Mouse (Mus musculus) intestine, postnatal 0 days (tissue): ENCODE data around the gene Muc1. TPM values are rescaled to one million over a fixed set of nuclear protein-coding genes. Genes with fewer than 3 reads are reported as not detected.
A peak's percentile ranks its signal among the peaks of the same experiment; 100 is the strongest.

Source experiments
- ATAC-seq: fragments of 200-750 bp; cut with Nextera tagmentation; 2 replicates; pipeline ENCODE4 v1.8.0; 2017; ENCODE audit warnings: mild to moderate bottlenecking, moderate TSS enrichment, moderate library complexity
- H3K27ac ChIP-seq: fragments of 300-500 bp; sonication (generic); 2 replicates; pipeline ENCODE4 v1.5.1; 2014; ENCODE audit warnings: mild to moderate bottlenecking, low read depth, low read length, moderate library complexity
- H3K27me3 ChIP-seq: fragments of 300-500 bp; sonication (generic); replicated peaks from 2 replicates; pipeline ENCODE4 v1.6.1; 2014; ENCODE audit warnings: low read length, mixed read lengths; ENCODE audit not compliant: control insufficient read depth, insufficient read depth
- H3K36me3 ChIP-seq: fragments of 300-500 bp; sonication (generic); 2 replicates; pipeline ENCODE4 v1.6.1; 2014; ENCODE audit warnings: mild to moderate bottlenecking, moderate library complexity; ENCODE audit not compliant: control insufficient read depth, insufficient read depth
- H3K4me1 ChIP-seq: fragments of 300-500 bp; sonication (generic); replicated peaks from 2 replicates; pipeline ENCODE4 v1.6.1; 2014; ENCODE audit warnings: antibody characterized with exemption, low read length, mixed read lengths; ENCODE audit not compliant: control insufficient read depth, insufficient read depth
- H3K4me2 ChIP-seq: fragments of 300-500 bp; sonication (generic); replicated peaks from 2 replicates; pipeline ENCODE4 v1.6.1; 2014; ENCODE audit warnings: low read depth, mild to moderate bottlenecking, moderate library complexity
- H3K4me3 ChIP-seq: fragments of 300-500 bp; sonication (generic); 2 replicates; pipeline ENCODE4 v1.5.1; 2014; ENCODE audit warnings: low read depth, low read length
- H3K9ac ChIP-seq: fragments of 300-500 bp; sonication (generic); 2 replicates; pipeline ENCODE4 v1.6.1; 2014; ENCODE audit warnings: mild to moderate bottlenecking, low read depth, low read length
- H3K9me3 ChIP-seq: fragments of 300-500 bp; sonication (generic); 2 replicates; pipeline ENCODE4 v1.6.1; 2016; ENCODE audit warnings: mixed run types; ENCODE audit not compliant: control insufficient read depth
- CTCF ChIP-seq: sonication (generic); IDR thresholded peaks from 2 replicates; pipeline ENCODE4 v1.5.1; 2016; ENCODE audit warnings: low read depth, mild to moderate bottlenecking, control low read depth, antibody characterized with exemption, moderate library complexity
- WGBS: fragments of 180-500 bp; shearing (Covaris S2); extraction: QIAGEN DNeasy Blood & Tissue Kit; methylation state at CpG from one replicate; pipeline ENCODE4 v1.1.7; 2014; 5-methylcytosine and 5-hydroxymethylcytosine counted together
- polyA plus RNA-seq: library from polyadenylated mRNA; unstranded; fragments of >200 nt; fragmentation: Nextera tagmentation; extraction: Ambion mirVana; gene quantifications from 2 replicates; pipeline ENCODE4 v1.2.1, GENCODE M21; 2015

Muc1 gene
- polyA plus RNA-seq, 1 experiment from 2014 or later = 3.5 TPM

GRCm38 (mm10) chr3:89225321-89225815 is 3.5 kb upstream of the Muc1 start:
- no peaks in the 10 kb centered on the region; the same call in 1 of the 2 replicates for H3K36me3 ChIP-seq
- no peak overlapping the region for H3K4me3 ChIP-seq
- WGBS = 67% methylated on average over 12 of the region's 12 CpGs
- H3K4me2 ChIP-seq = no peak overlapping the region
- TF ChIP-seq CTCF = no peak
- no peaks in the 10 kb centered on the region for H3K9me3 ChIP-seq
- ATAC-seq = no peak
- H3K27me3 ChIP-seq = no peaks in the 10 kb centered on the region
- peaks cover 4% of the 10 kb centered on the region; the same call in 1 of the 2 replicates for H3K4me1 ChIP-seq
- no peak overlapping the region for H3K9ac ChIP-seq
- no peak overlapping the region for H3K27ac ChIP-seq

GRCm38 (mm10) chr3:89225918-89226317 is 2.9 kb upstream of the Muc1 start:
- no peak for ATAC-seq
- H3K36me3 ChIP-seq = no peaks in the 10 kb centered on the region; the same call in 1 of the 2 replicates
- no peaks in the 10 kb centered on the region for H3K9me3 ChIP-seq
- no peak overlapping the region for H3K4me2 ChIP-seq
- H3K9ac ChIP-seq = no peak overlapping the region
- no peak for TF ChIP-seq CTCF
- H3K27ac ChIP-seq = no peak overlapping the region
- no peak overlapping the region for H3K4me3 ChIP-seq
- WGBS = 73% methylated on average over 4 of the region's 4 CpGs
- H3K27me3 ChIP-seq = no peaks in the 10 kb centered on the region
- peaks cover 4% of the 10 kb centered on the region; the same call in 1 of the 2 replicates for H3K4me1 ChIP-seq

- H3K4me3 ChIP-seq = no peak overlapping the region
- H3K36me3 ChIP-seq = no peaks in the 10 kb centered on the region; the same call in 1 of the 2 replicates
- H3K9me3 ChIP-seq = no peaks in the 10 kb centered on the region
- WGBS = 55% methylated on average over 11 of the region's 11 CpGs
- no peak overlapping the region for H3K27ac ChIP-seq
- H3K27me3 ChIP-seq = no peaks in the 10 kb centered on the region
- H3K4me2 ChIP-seq = peak overlapping the region; percentile 65; the same call in 1 of the 2 replicates
- ATAC-seq = no peak
- no peak for TF ChIP-seq CTCF
- peaks cover 4% of the 10 kb centered on the region; the same call in 1 of the 2 replicates for H3K4me1 ChIP-seq
- no peak overlapping the region for H3K9ac ChIP-seq
Observed at GRCm38 (mm10) chr3:89226361-89226760, 2.5 kb upstream of the Muc1 start.

GRCm38 (mm10) chr3:89226900-89227299 is 2.0 kb upstream of the Muc1 start, which contains the start of gene Mtx1:
Mtx1 (minus strand) TSS chr3:89227088.
- H3K4me2 ChIP-seq = peak within 1 kb of the TSS; percentile 65
- H3K4me3 ChIP-seq = peak within 1 kb of the TSS; percentile 40
- no peak for TF ChIP-seq CTCF
- H3K36me3 ChIP-seq = no peaks in the 10 kb centered on the region; the same call in 1 of the 2 replicates
- H3K9ac ChIP-seq = peak within 1 kb of the TSS; percentile 11; the same call in 1 of the 2 replicates
- WGBS = 13% methylated on average over 21 of the region's 21 CpGs
- ATAC-seq = peak; percentile 1; the same call in 1 of the 2 replicates
- no peaks in the 10 kb centered on the region for H3K27me3 ChIP-seq
- peaks cover 4% of the 10 kb centered on the region; the same call in 1 of the 2 replicates for H3K4me1 ChIP-seq
- no peaks in the 10 kb centered on the region for H3K9me3 ChIP-seq
- peak within 1 kb of the TSS; percentile 17; the same call in 1 of the 2 replicates for H3K27ac ChIP-seq

GRCm38 (mm10) chr3:89227307-89228179 is 1.3 kb upstream of the Muc1 start:
- no peak for TF ChIP-seq CTCF
- peak; percentile 39 for ATAC-seq
- no peaks in the 10 kb centered on the region for H3K9me3 ChIP-seq
- H3K27ac ChIP-seq = peak overlapping the region; percentile 17; the same call in 1 of the 2 replicates
- H3K27me3 ChIP-seq = no peaks in the 10 kb centered on the region
- H3K4me2 ChIP-seq = peak overlapping the region; percentile 65
- peaks cover 4% of the 10 kb centered on the region; the same call in 1 of the 2 replicates for H3K4me1 ChIP-seq
- peak overlapping the region; percentile 11; the same call in 1 of the 2 replicates for H3K9ac ChIP-seq
- WGBS = 7% methylated on average over 41 of the region's 41 CpGs
- no peaks in the 10 kb centered on the region; the same call in 1 of the 2 replicates for H3K36me3 ChIP-seq
- H3K4me3 ChIP-seq = peak overlapping the region; percentile 40

- H3K27ac ChIP-seq = peak overlapping the region; percentile 17; the same call in 1 of the 2 replicates
- under 1% methylated on average over 20 of the region's 20 CpGs for WGBS
Observed at GRCm38 (mm10) chr3:89228180-89228549, 692 bp upstream of the Muc1 start.

More at GRCm38 (mm10) chr3:89228180-89228549, 692 bp upstream of the Muc1 start:
- peak; percentile 97 for TF ChIP-seq CTCF
- H3K36me3 ChIP-seq = no peaks in the 10 kb centered on the region
- ATAC-seq = peak; percentile 73
- no peaks in the 10 kb centered on the region for H3K27me3 ChIP-seq
- H3K4me2 ChIP-seq = peak overlapping the region; percentile 65
- H3K4me1 ChIP-seq = peaks cover 4% of the 10 kb centered on the region; the same call in 1 of the 2 replicates
- H3K9ac ChIP-seq = no peak overlapping the region
- H3K9me3 ChIP-seq = no peaks in the 10 kb centered on the region
- peak overlapping the region; percentile 40 for H3K4me3 ChIP-seq
